Mouse (Mus musculus): ENCODE measurements around the gene Hspb2. TPM values are rescaled to one million over a fixed set of nuclear protein-coding genes. Genes with fewer than 3 reads are reported as not detected.

The Hspb2 gene
- total and polyA plus RNA-seq, 3 experiments: not detected

GRCm38 (mm10) chr9:50751323-50751722 is 831 bp downstream of the Hspb2 start, which contains the start of gene Cryab:
TSS of gene Cryab (plus strand) at chr9:50751325.
- Histone ChIP-seq H3K4me1 (ENCODE audit: control insufficient read depth in 1 of 2, insufficient read depth in 2 of 2, low read length in 2 of 2) (no peaks in the 10 kb centered on the region), H3K79me2 (ENCODE audit: control insufficient read depth, insufficient read depth, low read length, poor library complexity) (no peaks in the 10 kb centered on the region), H3K9me3 (replicated peaks; ENCODE audit: insufficient read depth, low read length) (no peaks in the 10 kb centered on the region), H3K27ac (ENCODE audit: control insufficient read depth, low read depth, low read length) (no peak within 1 kb of the TSS), H3K27me3 (ENCODE audit: control insufficient read depth in 1 of 2, insufficient read depth in 2 of 2, low read length in 2 of 2) (peaks cover 3 to 9% of the 10 kb centered on the region in 2 experiments), H3K9ac (ENCODE audit: control insufficient read depth, low read depth, low read length, poor library complexity, severe bottlenecking) (no peak within 1 kb of the TSS), H3K4me3 (ENCODE audit: control insufficient read depth in 1 of 2, insufficient read depth in 1 of 2, low read depth in 2 of 2, low read length in 2 of 2) (no peak within 1 kb of the TSS), H3K36me3 (ENCODE audit: control insufficient read depth in 1 of 2, insufficient read depth in 2 of 2, low read length in 2 of 2) (no peaks in the 10 kb centered on the region)
- no peak for DNase-seq (ENCODE audit: low read depth, low spot score)
- TF ChIP-seq NELFE (IDR thresholded peaks at IDR 0.05; ENCODE audit: low read depth, low read length) (no peak), HCFC1 (IDR thresholded peaks at IDR 0.05; ENCODE audit: low read depth, low read length) (no peak), MYC (IDR thresholded peaks at IDR 0.05; ENCODE audit: low read depth, low read length) (no peak), ELF1 (IDR thresholded peaks at IDR 0.05; ENCODE audit: low read depth, low read length) (no peak), ZMIZ1 (IDR thresholded peaks at IDR 0.05; ENCODE audit: low read depth, low read length) (no peak), JUND (IDR thresholded peaks at IDR 0.05; ENCODE audit: low read depth, low read length) (no peak), ZNF384 (IDR thresholded peaks at IDR 0.05; ENCODE audit: low read depth, low read length) (no peak), TCF12 (IDR thresholded peaks at IDR 0.05; ENCODE audit: low read depth, low read length) (no peak), TAL1 (IDR thresholded peaks at IDR 0.05; ENCODE audit: low read length) (no peak), MAFK (IDR thresholded peaks at IDR 0.05; ENCODE audit: borderline replicate concordance, low read depth, low read length) (no peak), MEF2A (IDR thresholded peaks at IDR 0.05; ENCODE audit: extremely low read depth, insufficient replicate concordance, low read depth, low read length, poor library complexity, severe bottlenecking) (no peak), CHD1 (IDR thresholded peaks at IDR 0.05; ENCODE audit: low read depth, low read length) (no peak), USF2 (IDR thresholded peaks at IDR 0.05; ENCODE audit: borderline replicate concordance in 1 of 2, insufficient read depth in 1 of 2, low read depth in 1 of 2, low read length in 2 of 2) (no peak), BHLHE40 (IDR thresholded peaks at IDR 0.05; ENCODE audit: borderline replicate concordance, low read depth, low read length) (no peak), ZKSCAN1 (IDR thresholded peaks at IDR 0.05; ENCODE audit: low read depth, low read length) (no peak), SMC3 (IDR thresholded peaks at IDR 0.05; ENCODE audit: low read depth, low read length) (no peak)

DNA sequence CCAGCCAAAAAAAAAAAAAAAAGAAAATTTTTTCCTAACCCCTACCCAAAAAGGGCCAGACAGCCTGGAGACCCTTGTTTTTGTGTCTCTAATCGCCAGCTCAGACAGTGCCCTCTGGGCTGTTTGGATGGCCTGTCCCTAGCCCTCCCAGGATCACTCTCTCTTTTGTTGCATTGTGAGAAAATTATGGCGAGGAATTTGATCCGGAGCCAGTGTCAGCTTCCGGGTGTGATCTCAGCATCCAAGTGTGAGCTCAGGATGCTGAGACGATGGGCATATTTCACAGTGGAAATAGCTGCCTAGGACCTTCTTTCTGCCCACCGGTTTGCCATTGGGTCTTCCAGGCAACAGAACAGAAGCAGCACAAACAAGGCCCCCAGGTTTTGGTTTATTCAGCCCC is 1.4 kb downstream of the Hspb2 start:
- no peak overlapping the region for H3K4me3 ChIP-seq (ENCODE audit: control insufficient read depth in 1 of 2, insufficient read depth in 1 of 2, low read depth in 2 of 2, low read length in 2 of 2)
- H3K27ac ChIP-seq (ENCODE audit: control insufficient read depth, low read depth, low read length): no peak overlapping the region
- no peak overlapping the region for H3K9ac ChIP-seq (ENCODE audit: control insufficient read depth, low read depth, low read length, poor library complexity, severe bottlenecking)
- DNase-seq (ENCODE audit: low read depth, low spot score): no peak
- no peaks in the 10 kb centered on the region for H3K4me1 ChIP-seq (ENCODE audit: control insufficient read depth in 1 of 2, insufficient read depth in 2 of 2, low read length in 2 of 2)
- peaks cover 3 to 9% of the 10 kb centered on the region in 2 experiments for H3K27me3 ChIP-seq (ENCODE audit: control insufficient read depth in 1 of 2, insufficient read depth in 2 of 2, low read length in 2 of 2)
- no peaks in the 10 kb centered on the region for H3K36me3 ChIP-seq (ENCODE audit: control insufficient read depth in 1 of 2, insufficient read depth in 2 of 2, low read length in 2 of 2)
- no peaks in the 10 kb centered on the region for H3K9me3 ChIP-seq (replicated peaks; ENCODE audit: insufficient read depth, low read length)
- no peaks in the 10 kb centered on the region for H3K79me2 ChIP-seq (ENCODE audit: control insufficient read depth, insufficient read depth, low read length, poor library complexity)
- no peak for TF ChIP-seq USF2 (IDR thresholded peaks at IDR 0.05; ENCODE audit: borderline replicate concordance in 1 of 2, insufficient read depth in 1 of 2, low read depth in 1 of 2, low read length in 2 of 2)
- no peak for TF ChIP-seq POLR2AphosphoS2 (IDR thresholded peaks at IDR 0.05; ENCODE audit: low read length)
- TF ChIP-seq MAFK (IDR thresholded peaks at IDR 0.05; ENCODE audit: borderline replicate concordance, low read depth, low read length): no peak
- no peak for TF ChIP-seq POLR2AphosphoS5 (IDR thresholded peaks at IDR 0.05; ENCODE audit: borderline replicate concordance, low read depth, low read length)
- TF ChIP-seq CTCF (IDR thresholded peaks at IDR 0.05 in 2 of 3, conservative IDR thresholded peaks at IDR 0.05 in 1 of 3; ENCODE audit: control insufficient read depth in 1 of 3, insufficient read depth in 1 of 3, low read depth in 2 of 3, low read length in 3 of 3, poor library complexity in 1 of 3, severe bottlenecking in 1 of 3): no peak
- no peak for TF ChIP-seq CHD1 (IDR thresholded peaks at IDR 0.05; ENCODE audit: low read depth, low read length)
- no peak for TF ChIP-seq CHD2 (IDR thresholded peaks at IDR 0.05; ENCODE audit: low read length)

All from MEL (cell line).